Mouse (Mus musculus) left cerebral cortex, adult 8-10 months (tissue): ENCODE data around the gene Fam149b. TPM values are rescaled to one million over a fixed set of nuclear protein-coding genes. Genes with fewer than 3 reads are reported as not detected.

Experiments used
- DNase-seq, 2 experiments: peaks; one replicate each; pipeline ENCODE4 v3.0.0; 2022; ENCODE audit warnings: low spot score in 2 of 2
- total RNA-seq, 4 experiments: library from RNA; stranded (reverse); gene quantifications; 2 replicates each; pipeline ENCODE4 v1.2.4; 2022

Fam149b gene
- total RNA-seq, 4 experiments from 2014 or later, result 45.3 to 49.3 (median 47.8) TPM

DNA sequence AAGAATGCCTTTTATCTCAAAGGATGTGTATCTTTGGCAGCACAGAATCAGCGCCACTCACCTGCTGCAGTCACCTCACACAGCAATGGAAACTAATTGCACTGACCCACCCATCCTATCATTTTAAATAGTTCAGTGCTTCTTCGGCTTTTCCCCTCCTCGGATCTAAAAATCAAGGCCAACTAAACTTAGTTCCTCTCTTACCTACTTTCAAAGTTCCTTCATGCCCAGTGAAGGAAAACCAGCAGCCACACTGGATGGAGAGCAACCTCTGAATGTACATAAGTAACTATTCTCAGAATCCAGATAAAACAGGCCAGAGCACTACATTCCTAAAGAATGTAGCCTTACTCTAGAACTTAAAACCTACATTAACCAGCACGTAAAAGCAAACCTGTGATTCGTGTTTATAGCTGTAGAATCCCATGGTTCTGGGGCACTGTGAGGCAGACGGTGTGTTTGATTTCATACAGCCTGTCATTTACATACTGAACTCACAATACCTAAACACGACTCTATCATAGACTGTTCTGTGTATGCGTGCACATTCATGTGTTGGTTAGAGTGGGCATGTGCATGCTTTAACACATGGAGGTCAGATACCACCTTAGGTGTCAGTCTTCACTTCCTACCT, 41.6 kb downstream of the Fam149b start:
- no peak for DNase-seq

DNA sequence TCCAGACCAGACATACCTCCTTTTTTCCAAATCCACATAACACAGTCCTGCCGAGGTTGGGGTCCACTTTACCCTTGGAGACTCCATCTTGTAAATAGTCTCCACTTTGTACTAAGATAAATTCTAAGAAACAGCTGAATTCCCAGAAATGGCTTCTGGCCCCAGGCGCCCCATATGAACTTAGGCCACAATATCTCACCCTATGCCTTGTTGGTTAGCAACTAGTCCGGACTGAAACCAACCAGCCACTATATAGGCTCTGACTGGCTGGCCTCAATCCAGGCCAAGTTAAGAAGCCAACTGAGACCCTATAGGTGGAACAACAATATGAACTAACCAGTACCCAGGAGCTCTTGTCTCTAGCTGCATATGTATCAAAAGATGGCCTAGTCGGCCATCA, 44.4 kb downstream of the Fam149b start:
- DNase-seq, result no peak

DNA sequence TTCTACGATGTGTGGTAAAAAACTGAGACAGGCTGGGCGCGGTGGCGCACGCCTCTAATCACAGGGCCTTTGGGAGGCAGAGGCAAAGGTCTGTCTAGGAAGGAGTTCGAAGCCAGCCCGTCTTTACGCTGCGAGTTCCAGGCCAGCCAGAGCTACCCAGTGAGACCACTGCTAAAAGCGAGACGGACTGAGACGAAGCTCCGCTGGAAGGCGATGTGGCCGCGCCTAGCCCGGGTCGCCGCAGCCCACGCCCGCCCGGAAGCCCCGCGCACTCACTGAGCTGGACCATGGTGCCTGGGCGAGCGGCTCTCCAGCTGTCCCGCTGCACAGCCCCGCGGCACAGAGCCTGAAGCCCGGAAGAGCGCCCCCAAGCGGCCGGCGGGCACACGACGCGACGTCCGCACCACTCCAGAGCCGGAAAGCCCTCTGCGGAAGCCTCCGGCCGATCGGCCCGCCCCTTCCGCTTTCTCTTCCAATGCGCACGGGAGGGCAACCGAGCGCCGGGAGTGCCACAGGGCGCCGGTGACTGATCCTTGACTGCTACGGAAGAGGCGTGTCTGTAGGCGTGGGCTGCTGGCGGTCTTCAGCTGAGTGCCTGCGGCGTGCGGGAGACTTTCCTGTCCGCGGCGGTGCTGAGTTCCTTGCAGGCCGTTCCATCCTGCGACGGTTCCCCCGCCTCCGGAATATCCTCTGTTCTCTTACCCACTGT, 45.4 kb downstream of the Fam149b start, which contains the start of gene Mrps16:
Gene Mrps16, minus strand, starts transcription at position 430 of the 709 bp plus-strand sequence.
- DNase-seq, result peak; percentile 79 to 96

DNA sequence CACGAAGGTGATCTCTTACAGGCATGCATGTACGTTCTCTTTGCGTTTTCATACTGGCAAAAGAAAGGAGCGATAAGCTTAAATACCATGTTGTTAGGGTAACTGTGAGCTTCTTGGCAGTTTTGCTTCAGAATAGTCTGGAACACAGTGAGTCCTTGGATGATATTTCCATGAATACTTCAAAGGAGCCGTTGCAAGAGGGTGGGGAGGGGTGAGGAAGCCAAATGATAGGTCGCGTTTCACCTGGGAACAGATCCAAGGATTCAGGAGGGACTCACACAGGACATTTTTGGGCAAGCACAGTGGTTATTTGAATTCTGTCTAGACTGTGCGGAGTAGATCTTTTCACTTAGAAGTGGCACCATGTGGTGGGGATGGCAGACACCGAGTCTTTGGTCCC, 49.3 kb downstream of the Fam149b start:
- no peak for DNase-seq

DNA sequence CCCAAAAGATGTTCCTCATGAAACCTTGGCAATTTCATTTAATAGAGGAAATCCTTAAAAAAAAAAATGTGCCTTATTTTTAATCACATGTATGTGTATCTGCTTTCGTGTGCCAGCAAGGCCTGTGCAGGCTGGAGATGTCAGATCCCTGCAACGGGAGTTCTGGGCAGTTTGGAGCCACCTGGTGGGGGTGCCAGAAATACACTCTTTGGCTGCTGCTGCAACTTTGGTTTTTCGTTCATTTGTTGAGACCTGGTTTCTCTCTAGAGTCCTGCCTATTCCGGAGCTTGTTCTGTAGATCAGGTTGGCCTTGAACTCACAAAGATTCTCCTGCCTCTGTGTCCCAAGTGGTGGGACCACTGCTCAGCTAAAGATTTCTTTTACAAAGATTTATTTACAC, 50.9 kb downstream of the Fam149b start:
- no peak for DNase-seq

DNA sequence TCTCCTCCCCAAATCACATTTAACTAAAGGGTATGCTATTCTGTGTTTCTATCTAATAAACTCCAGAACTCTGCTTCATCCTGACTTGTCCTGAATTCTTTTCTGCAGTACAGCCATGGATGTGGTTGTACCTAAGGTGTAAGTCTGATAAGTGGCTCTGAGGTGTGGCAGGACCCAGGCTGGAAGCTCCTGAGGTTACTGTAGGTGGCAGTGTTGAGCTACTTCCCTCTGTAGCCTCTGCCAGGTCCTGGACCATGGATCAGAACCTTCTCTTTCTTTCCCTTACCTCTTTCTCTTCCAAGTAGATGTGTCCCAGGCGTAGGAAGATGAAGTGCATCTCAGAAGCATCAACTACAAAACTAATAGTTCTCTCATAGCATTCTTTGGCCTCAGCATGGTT, 52.1 kb downstream of the Fam149b start:
- DNase-seq, result no peak

DNA sequence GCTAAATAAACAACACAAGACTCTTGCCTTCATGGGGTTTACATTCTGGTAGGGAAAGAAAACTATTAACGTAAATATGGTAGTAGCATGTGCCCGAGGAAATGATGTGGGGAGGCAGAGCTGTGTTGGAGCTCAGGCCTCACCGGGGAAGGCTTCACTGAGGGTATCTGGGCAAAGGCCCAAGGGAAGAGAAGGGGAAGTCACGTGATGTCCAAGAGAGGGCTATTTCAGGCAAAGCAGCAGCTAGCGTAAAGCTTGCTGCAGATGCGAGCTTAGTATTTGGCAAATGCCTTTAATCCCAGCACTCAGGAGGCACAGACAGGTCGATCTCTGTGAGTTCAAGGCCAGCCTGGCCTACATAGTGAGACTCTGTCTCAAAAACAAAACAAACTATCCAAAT, 74.3 kb downstream of the Fam149b start:
- no peak for DNase-seq

DNA sequence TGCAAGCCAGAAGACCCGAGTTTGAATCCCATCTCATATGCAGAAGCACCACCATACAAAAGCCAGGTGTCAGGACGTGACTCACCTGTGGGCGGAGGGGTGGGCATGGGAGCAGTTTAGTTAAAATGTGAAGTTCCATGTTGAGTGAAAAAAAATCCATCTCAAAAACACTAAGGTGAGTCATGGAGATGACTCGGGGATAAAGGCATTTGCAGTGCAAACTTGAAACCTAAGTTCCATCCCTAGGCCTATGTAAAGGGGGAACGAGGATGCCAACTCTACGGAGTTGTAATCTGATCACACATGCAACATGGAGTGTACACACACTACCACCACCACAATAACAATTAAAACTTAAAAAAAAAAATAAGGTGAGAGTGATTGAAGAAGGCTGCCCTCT, 75.1 kb downstream of the Fam149b start:
- DNase-seq, result no peak

DNA sequence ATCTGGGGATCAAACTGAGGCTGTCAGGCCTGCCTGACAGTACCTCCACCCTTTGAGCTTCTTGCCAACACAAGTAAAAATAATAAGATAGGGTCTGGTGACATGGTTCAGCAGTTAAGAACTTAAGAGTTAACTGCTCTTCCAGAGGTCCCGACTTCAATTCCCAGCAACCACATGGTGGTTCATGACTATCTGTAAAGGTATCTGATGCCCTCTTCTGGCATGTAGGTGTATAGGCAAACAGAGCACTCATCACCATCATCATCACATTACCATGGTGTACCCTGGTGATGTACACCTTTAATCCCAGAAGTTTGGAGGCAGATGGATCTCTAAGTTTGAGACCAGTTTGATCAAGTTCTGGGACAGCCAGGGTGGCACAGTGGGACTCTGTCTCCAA, 80.6 kb downstream of the Fam149b start:
- DNase-seq, result no peak

DNA sequence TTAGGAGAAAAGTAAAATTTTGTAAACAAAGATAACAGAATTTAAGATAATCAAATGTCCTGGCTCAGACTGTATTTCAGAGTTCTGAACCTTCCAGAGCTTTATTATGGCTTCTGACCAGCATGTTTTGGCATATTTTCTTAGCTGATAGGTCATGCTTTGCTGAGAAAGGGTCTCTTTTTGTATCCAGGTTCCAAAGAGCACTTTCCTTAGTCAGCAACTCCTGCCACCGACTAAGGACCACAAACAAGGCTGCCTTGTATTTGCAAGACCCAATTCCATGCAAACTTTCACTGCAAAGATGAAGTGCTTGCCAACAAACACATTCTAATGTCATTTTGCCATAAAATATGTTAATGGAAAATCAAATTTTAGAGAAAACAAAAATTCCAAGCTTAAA, 81.9 kb downstream of the Fam149b start:
- DNase-seq, result no peak

DNA sequence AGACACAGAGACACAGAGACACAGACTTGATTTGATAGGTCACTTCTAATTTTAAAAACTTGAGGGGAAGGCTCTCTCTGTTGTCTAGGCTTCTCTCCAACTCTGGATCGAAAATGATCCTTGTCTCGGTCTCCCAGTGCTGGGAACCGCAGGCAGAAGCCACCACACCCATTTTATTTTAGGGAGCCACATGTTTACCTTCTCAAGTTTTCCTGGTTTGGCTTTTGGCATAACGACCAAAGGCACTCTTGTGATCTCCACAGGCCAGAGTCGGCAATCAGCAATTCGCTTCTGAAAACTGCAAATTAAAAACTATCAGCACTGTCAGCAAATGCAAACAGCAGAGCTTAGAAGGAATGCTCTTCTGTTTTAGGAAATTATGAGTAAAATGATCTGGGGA, 83.8 kb downstream of the Fam149b start:
- DNase-seq, result no peak

DNA sequence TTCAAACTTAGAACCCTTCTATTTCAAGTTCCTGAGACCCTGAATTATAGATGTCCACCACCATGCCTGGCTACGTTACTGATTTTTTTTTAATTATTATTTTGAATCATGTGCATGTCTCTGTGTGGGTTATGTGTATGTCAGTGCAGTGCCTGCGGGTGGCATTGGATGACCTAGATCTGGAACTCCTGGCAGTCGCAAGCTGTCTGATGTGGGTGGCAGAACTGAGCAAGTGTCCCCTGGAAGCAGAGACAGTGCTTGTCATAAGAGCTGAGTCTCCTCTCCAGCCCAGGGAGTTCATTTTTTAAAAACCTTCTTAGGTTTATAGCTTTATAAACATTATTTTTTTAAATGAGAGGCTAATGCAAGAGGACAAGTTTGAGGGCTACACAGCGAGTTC, 84.5 kb downstream of the Fam149b start:
- no peak for DNase-seq

Other genes starting within 250 kb of the Fam149b start
- 1 to 10 TPM; 3.3 to 4.4 (median 4.0) TPM for gene Saysd1, start 209.6 kb upstream of the Fam149b start, total RNA-seq
- gene Kcnk5, start 166.4 kb upstream of the Fam149b start, total RNA-seq, result 1 to 10 TPM in 1 of 4 experiments, under 1 TPM in 3; 0.13 to 1.4 (median 0.84) TPM
- not detected for gene Kcnk16, start 79.0 kb upstream of the Fam149b start, total RNA-seq
- gene Nudt13, start 53.5 kb upstream of the Fam149b start, total RNA-seq, result 10 to 100 TPM; 18.9 to 23.2 (median 21.2) TPM
- 10 to 100 TPM; 34.6 to 39.1 (median 36.5) TPM for gene Ecd, start within 50 bp of the Fam149b start, total RNA-seq
- 10 to 100 TPM; 24.9 to 33.6 (median 28.6) TPM for gene Dnajc9, start 40.7 kb downstream of the Fam149b start, total RNA-seq
- 10 to 100 TPM; 30.2 to 36.4 (median 33.9) TPM for gene Mrps16, start 45.5 kb downstream of the Fam149b start, total RNA-seq
- gene Cfap70, start 104.1 kb downstream of the Fam149b start, total RNA-seq, result 1 to 10 TPM; 3.1 to 4.1 (median 3.5) TPM
- 10 to 100 TPM; 70.2 to 86.3 (median 74.8) TPM for gene Anxa7, start 132.0 kb downstream of the Fam149b start, total RNA-seq
- 1 to 10 TPM in 2 of 4 experiments, under 1 TPM in 2; 0.59 to 1.8 (median 0.89) TPM for gene Mss51, start 148.7 kb downstream of the Fam149b start, total RNA-seq
- 100 to 1,000 TPM; 244 to 282 (median 264) TPM for gene Ppp3cb, start 198.4 kb downstream of the Fam149b start, total RNA-seq